Mouse (Mus musculus) lung, adult 2 months (tissue): ENCODE data around the gene Dlec1.

ENCODE experiments used
- CTCF ChIP-seq: fragments of 200-500 bp; IDR thresholded peaks from 2 replicates; pipeline ENCODE4 v1.5.1; 2011; ENCODE audit warnings: mild to moderate bottlenecking, low read length, control low read depth; ENCODE audit not compliant: insufficient read depth
- POLR2A ChIP-seq: fragments of 200-500 bp; IDR thresholded peaks from 2 replicates; pipeline ENCODE4 v1.6.1; 2011; ENCODE audit warnings: low read depth, mild to moderate bottlenecking, control low read depth, low read length, borderline replicate concordance; ENCODE audit errors: extremely low read depth

DNA sequence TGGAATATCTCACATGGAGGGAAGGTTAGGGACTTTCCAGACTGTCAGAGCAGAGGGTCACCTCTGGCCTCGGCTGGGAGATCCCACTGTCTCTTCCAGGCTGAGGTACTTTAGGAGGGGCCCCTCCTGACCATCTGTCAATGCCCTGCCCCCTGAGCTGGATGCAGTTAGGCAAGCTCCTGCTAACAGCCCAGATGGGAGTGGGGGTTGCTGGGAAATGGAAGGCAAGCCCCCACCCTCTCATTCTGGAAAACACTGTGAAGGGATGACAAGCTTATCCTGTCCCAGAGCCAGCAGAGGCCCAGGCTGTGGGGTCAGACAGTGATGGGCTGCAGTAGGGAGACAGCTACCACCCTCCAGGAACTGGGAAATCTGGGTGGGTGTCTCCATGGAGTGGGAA lies 15.8 kb upstream of the Dlec1 start:
- TF ChIP-seq POLR2A = no peak
- TF ChIP-seq CTCF = no peak
